Mouse (Mus musculus) hindbrain, postnatal 0 days (tissue): ENCODE data around the gene Egln3. TPM values are rescaled to one million over a fixed set of nuclear protein-coding genes. Genes with fewer than 3 reads are reported as not detected.

Source experiments
- ATAC-seq: fragments of 200-750 bp; cut with Nextera tagmentation; 2 replicates; pipeline ENCODE4 v1.8.0; 2017; ENCODE audit warnings: mild to moderate bottlenecking, moderate TSS enrichment, moderate library complexity
- DNase-seq: peaks from one replicate; pipeline ENCODE4 v3.0.0-alpha.2; 2015; ENCODE audit warnings: low spot score
- H3K27ac ChIP-seq: fragments of 300-500 bp; sonication (generic); 2 replicates; pipeline ENCODE4 v1.5.1; 2014; ENCODE audit warnings: mild to moderate bottlenecking
- H3K27me3 ChIP-seq: fragments of 300-500 bp; sonication (generic); 2 replicates; pipeline ENCODE4 v1.6.1; 2014; ENCODE audit warnings: low read length, mixed read lengths; ENCODE audit not compliant: insufficient read depth
- H3K36me3 ChIP-seq: fragments of 300-500 bp; sonication (generic); 2 replicates; pipeline ENCODE4 v1.6.1; 2014; ENCODE audit warnings: low read length, mixed read lengths; ENCODE audit not compliant: insufficient read depth
- H3K4me1 ChIP-seq: fragments of 300-500 bp; sonication (generic); 2 replicates; pipeline ENCODE4 v1.6.1; 2014; ENCODE audit warnings: antibody characterized with exemption, low read length, mixed read lengths; ENCODE audit not compliant: insufficient read depth
- H3K4me2 ChIP-seq: fragments of 300-500 bp; sonication (generic); 2 replicates; pipeline ENCODE4 v1.6.1; 2014; ENCODE audit warnings: low read depth, mild to moderate bottlenecking, low read length, moderate library complexity, mixed read lengths
- H3K4me3 ChIP-seq: fragments of 300-500 bp; sonication (generic); 2 replicates; pipeline ENCODE4 v1.5.1; 2014; ENCODE audit warnings: low read length
- H3K9ac ChIP-seq: fragments of 300-500 bp; sonication (generic); replicated peaks from 2 replicates; pipeline ENCODE4 v1.6.1; 2014; ENCODE audit warnings: mild to moderate bottlenecking, low read length, moderate library complexity, mixed read lengths
- H3K9me3 ChIP-seq: fragments of 300-500 bp; sonication (generic); 2 replicates; pipeline ENCODE4 v1.6.1; 2016; ENCODE audit warnings: low read length, mixed read lengths
- CTCF ChIP-seq: IDR thresholded peaks from 2 replicates; pipeline ENCODE4 v1.5.1; 2016; ENCODE audit warnings: antibody characterized with exemption, control low read depth, low read depth
- WGBS: fragments of 180-500 bp; shearing (Covaris S2); extraction: QIAGEN DNeasy Blood & Tissue Kit; methylation state at CpG from one replicate; pipeline ENCODE4 v1.1.7; 2014; 5-methylcytosine and 5-hydroxymethylcytosine counted together
- polyA plus RNA-seq: library from polyadenylated mRNA; unstranded; fragments of >200 nt; fragmentation: Nextera tagmentation; extraction: Ambion mirVana; gene quantifications from 2 replicates; pipeline ENCODE4 v1.2.1, GENCODE M21; 2015
- total RNA-seq: library from RNA; depleted of rRNA; stranded (reverse); fragments of >200 nt; gene quantifications from 2 replicates; pipeline ENCODE4 v1.2.3, GENCODE M21; 2014; rRNA removed

Egln3 gene
- 8.3 and 8.5 TPM in 2 replicates for total RNA-seq
- polyA plus RNA-seq = 5.4 and 5.8 TPM in 2 replicates

- WGBS = under 1% methylated on average over 25 of the region's 25 CpGs
- Histone ChIP-seq H3K27me3 (no peaks in the 10 kb centered on the region; the same call in 1 of the 2 replicates), H3K27ac (peak within 1 kb of the TSS; percentile 17; the same call in 1 of the 2 replicates), H3K4me3 (peak within 1 kb of the TSS; percentile 57), H3K4me1 (no peaks in the 10 kb centered on the region), H3K9me3 (no peaks in the 10 kb centered on the region), H3K4me2 (peak within 1 kb of the TSS; percentile 96), H3K36me3 (no peaks in the 10 kb centered on the region), H3K9ac (peak within 1 kb of the TSS; percentile 52)
- ATAC-seq = peak; percentile 81
- peak; percentile 84 for DNase-seq
- no peak for TF ChIP-seq CTCF
Observed at GRCm38 (mm10) chr12:54203656-54204045, at the start of gene Egln3. Gene Egln3 (minus strand): TSS chr12:54203860.

- DNase-seq (no peak), ATAC-seq (no peak)
- Histone ChIP-seq H3K9me3 (no peaks in the 10 kb centered on the region), H3K4me1 (no peaks in the 10 kb centered on the region), H3K4me2 (no peak overlapping the region), H3K36me3 (no peaks in the 10 kb centered on the region), H3K9ac (no peak overlapping the region), H3K4me3 (no peak overlapping the region), H3K27ac (no peak overlapping the region), H3K27me3 (no peaks in the 10 kb centered on the region)
- no peak for TF ChIP-seq CTCF
- 94% methylated on average over 4 of the region's 4 CpGs for WGBS
Observed at GRCm38 (mm10) chr12:54253449-54253848, 49.8 kb upstream of the Egln3 start.

GRCm38 (mm10) chr12:54251942-54252400 lies 48.3 kb upstream of the Egln3 start:
- 70% methylated on average over 9 of the region's 9 CpGs for WGBS
- Histone ChIP-seq H3K27ac (no peak overlapping the region), H3K4me3 (no peak overlapping the region), H3K9me3 (no peaks in the 10 kb centered on the region), H3K4me1 (no peaks in the 10 kb centered on the region), H3K36me3 (no peaks in the 10 kb centered on the region), H3K9ac (no peak overlapping the region), H3K4me2 (no peak overlapping the region), H3K27me3 (no peaks in the 10 kb centered on the region)
- no peak for DNase-seq
- no peak for TF ChIP-seq CTCF
- ATAC-seq = no peak

- H3K27ac ChIP-seq = no peak overlapping the region
- no peaks in the 10 kb centered on the region for H3K9me3 ChIP-seq
- ATAC-seq = no peak
- no peak for TF ChIP-seq CTCF
- DNase-seq = no peak
- H3K36me3 ChIP-seq = no peaks in the 10 kb centered on the region
- WGBS = 90% methylated on average over 7 of the region's 7 CpGs
- no peaks in the 10 kb centered on the region for H3K4me1 ChIP-seq
- no peaks in the 10 kb centered on the region for H3K27me3 ChIP-seq
- H3K4me3 ChIP-seq = no peak overlapping the region
- H3K9ac ChIP-seq = no peak overlapping the region
- no peak overlapping the region for H3K4me2 ChIP-seq
Observed at GRCm38 (mm10) chr12:54247835-54248234, 44.2 kb upstream of the Egln3 start.

GRCm38 (mm10) chr12:54243158-54243557 lies 39.5 kb upstream of the Egln3 start:
- H3K36me3 ChIP-seq = no peaks in the 10 kb centered on the region
- TF ChIP-seq CTCF = no peak
- no peaks in the 10 kb centered on the region for H3K27me3 ChIP-seq
- no peak overlapping the region for H3K4me3 ChIP-seq
- H3K9me3 ChIP-seq = no peaks in the 10 kb centered on the region
- no peak for DNase-seq
- no peak overlapping the region for H3K27ac ChIP-seq
- 83% methylated on average over 5 of the region's 5 CpGs for WGBS
- no peaks in the 10 kb centered on the region for H3K4me1 ChIP-seq
- no peak overlapping the region for H3K4me2 ChIP-seq
- no peak for ATAC-seq
- no peak overlapping the region for H3K9ac ChIP-seq

GRCm38 (mm10) chr12:54241976-54242375 lies 38.3 kb upstream of the Egln3 start:
- DNase-seq = no peak
- H3K9me3 ChIP-seq = no peaks in the 10 kb centered on the region
- WGBS = 70% methylated on average over 6 of the region's 6 CpGs
- no peak overlapping the region for H3K4me2 ChIP-seq
- no peaks in the 10 kb centered on the region for H3K27me3 ChIP-seq
- H3K4me1 ChIP-seq = no peaks in the 10 kb centered on the region
- no peak for TF ChIP-seq CTCF
- H3K4me3 ChIP-seq = no peak overlapping the region
- no peaks in the 10 kb centered on the region for H3K36me3 ChIP-seq
- no peak overlapping the region for H3K9ac ChIP-seq
- 0 out of 2 replicates have a peak, but pooled peaks have one; percentile 18 for ATAC-seq
- no peak overlapping the region for H3K27ac ChIP-seq

GRCm38 (mm10) chr12:54233794-54234193 lies 30.1 kb upstream of the Egln3 start:
- TF ChIP-seq CTCF = no peak
- H3K27me3 ChIP-seq = no peaks in the 10 kb centered on the region
- DNase-seq (no peak), ATAC-seq (no peak)
- H3K4me2 ChIP-seq = no peak overlapping the region
- no peak overlapping the region for H3K4me3 ChIP-seq
- H3K9ac ChIP-seq = no peak overlapping the region
- no peaks in the 10 kb centered on the region for H3K36me3 ChIP-seq
- H3K27ac ChIP-seq = no peak overlapping the region
- H3K4me1 ChIP-seq = no peaks in the 10 kb centered on the region
- WGBS = 88% methylated on average over 6 of the region's 6 CpGs
- H3K9me3 ChIP-seq = no peaks in the 10 kb centered on the region
